Mouse (Mus musculus) brain, embryonic 14.5 days (tissue): Measurements from ENCODE around the gene Sh3pxd2a.

Source experiments
- CTCF ChIP-seq: fragments of 200-500 bp; IDR thresholded peaks from 2 replicates; pipeline ENCODE4 v1.5.1; 2012; ENCODE audit warnings: inconsistent platforms, mild to moderate bottlenecking, moderate library complexity, borderline replicate concordance; ENCODE audit not compliant: insufficient read depth, insufficient read length; ENCODE audit errors: extremely low read depth
- POLR2A ChIP-seq: fragments of 200-500 bp; IDR thresholded peaks from 2 replicates; pipeline ENCODE4 v1.6.1; 2012; ENCODE audit warnings: mild to moderate bottlenecking, inconsistent platforms, borderline replicate concordance; ENCODE audit not compliant: poor library complexity, insufficient read depth, insufficient read length, severe bottlenecking; ENCODE audit errors: extremely low read depth

DNA sequence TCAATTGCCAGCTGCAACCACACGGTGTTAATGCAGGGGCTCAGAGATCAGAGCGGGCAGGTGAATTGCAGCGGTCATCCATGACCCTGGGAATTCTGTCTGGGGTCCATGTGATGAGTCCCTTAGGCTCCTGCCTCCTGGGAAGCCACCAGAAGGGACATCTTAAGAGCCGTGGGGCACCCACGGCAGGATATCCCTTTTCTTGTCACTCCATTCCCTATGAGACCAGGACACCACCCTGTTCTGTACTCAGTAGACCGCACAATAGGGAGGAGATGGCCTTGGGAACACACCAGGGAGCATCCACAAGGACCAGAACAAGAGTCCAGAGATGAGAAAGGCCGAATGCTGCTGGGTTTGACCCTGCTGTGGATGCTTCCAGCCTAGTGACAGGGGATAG lies 10.8 kb downstream of the Sh3pxd2a start:
- TF ChIP-seq CTCF: no peak
- no peak for TF ChIP-seq POLR2A
